Mouse (Mus musculus): ENCODE measurements at regions not wholly inside any gene's neighbourhood (a gene's known extent, or its start where the extent isn't known, plus 50 kb on each side); places are given as distances from the start of the nearest gene placed in this dataset.
A peak's percentile ranks its signal among the peaks of the same experiment; 100 is the strongest.

- DNase-seq (ENCODE audit: extremely low read depth), result no peak
- no peaks in the 10 kb centered on the region for H3K27me3 ChIP-seq (replicated peaks)
- no peak overlapping the region for H3K9ac ChIP-seq (ENCODE audit: insufficient read depth, low read depth)
- no peak overlapping the region for H3K4me2 ChIP-seq (ENCODE audit: insufficient read depth, low read depth, poor library complexity, severe bottlenecking)
- no peaks in the 10 kb centered on the region for H3K79me2 ChIP-seq (replicated peaks; ENCODE audit: control insufficient read depth, extremely low read depth, insufficient read depth, poor library complexity, severe bottlenecking)
- no peak for TF ChIP-seq JUND (conservative IDR thresholded peaks at IDR 0.05; ENCODE audit: low read depth, low read length)
- no peak for TF ChIP-seq CTCF (conservative IDR thresholded peaks at IDR 0.05 in 1 of 2, IDR thresholded peaks at IDR 0.05 in 1 of 2; ENCODE audit: low read depth in 2 of 2, low read length in 2 of 2)
- TF ChIP-seq SMC3 (IDR thresholded peaks at IDR 0.05; ENCODE audit: low read depth, low read length), result no peak
- TF ChIP-seq JUN (IDR thresholded peaks at IDR 0.05; ENCODE audit: insufficient read depth, low read depth, low read length), result no peak
- no peak for TF ChIP-seq ETS1 (conservative IDR thresholded peaks at IDR 0.05; ENCODE audit: low read depth, low read length)
- H3K4me3 ChIP-seq (replicated peaks in 1 of 3; ENCODE audit: low read depth in 2 of 3, low read length in 2 of 3, poor library complexity in 1 of 3), result no peak overlapping the region
- no peaks in the 10 kb centered on the region for H3K4me1 ChIP-seq (ENCODE audit: control insufficient read depth in 1 of 2, insufficient read depth in 2 of 2)
- no peaks in the 10 kb centered on the region for H3K9me3 ChIP-seq (replicated peaks; ENCODE audit: low read length)
- H3K36me3 ChIP-seq (replicated peaks in 1 of 2; ENCODE audit: control insufficient read depth in 1 of 2, insufficient read depth in 1 of 2, low read length in 1 of 2), result no peaks in the 10 kb centered on the region
- no peak overlapping the region for H3K27ac ChIP-seq (ENCODE audit: insufficient read depth, low read depth)
- dilution Hi-C loops (cut with MboI; ENCODE audit: extremely low pct_ligation_motif_present, extremely low pct_unique_long_range_greater_than_20kb, low sequenced_read_pairs), result no loop called here
- in situ Hi-C loops (cut with MboI; ENCODE audit: low pct_ligation_motif_present, low pct_unique_long_range_greater_than_20kb, low sequenced_read_pairs), result no loop called here
Observed at GRCm38 (mm10) chr6:15501063-15501462, 219.4 kb upstream of the Mdfic start.

GRCm38 (mm10) chr6:15509314-15509713 is 211.1 kb upstream of the Mdfic start:
- Histone ChIP-seq H3K27me3 (replicated peaks) (no peaks in the 10 kb centered on the region), H3K4me2 (ENCODE audit: insufficient read depth, low read depth, poor library complexity, severe bottlenecking) (no peak overlapping the region), H3K4me3 (replicated peaks in 1 of 3; ENCODE audit: low read depth in 2 of 3, low read length in 2 of 3, poor library complexity in 1 of 3) (no peak overlapping the region), H3K79me2 (replicated peaks; ENCODE audit: control insufficient read depth, extremely low read depth, insufficient read depth, poor library complexity, severe bottlenecking) (no peaks in the 10 kb centered on the region), H3K36me3 (replicated peaks in 1 of 2; ENCODE audit: control insufficient read depth in 1 of 2, insufficient read depth in 1 of 2, low read length in 1 of 2) (no peaks in the 10 kb centered on the region), H3K27ac (ENCODE audit: insufficient read depth, low read depth) (no peak overlapping the region), H3K4me1 (ENCODE audit: control insufficient read depth in 1 of 2, insufficient read depth in 2 of 2) (no peaks in the 10 kb centered on the region), H3K9me3 (replicated peaks; ENCODE audit: low read length) (no peaks in the 10 kb centered on the region), H3K9ac (ENCODE audit: insufficient read depth, low read depth) (no peak overlapping the region)
- in situ Hi-C loops (cut with MboI; ENCODE audit: low pct_ligation_motif_present, low pct_unique_long_range_greater_than_20kb, low sequenced_read_pairs) (no loop called here), dilution Hi-C loops (cut with MboI; ENCODE audit: extremely low pct_ligation_motif_present, extremely low pct_unique_long_range_greater_than_20kb, low sequenced_read_pairs) (no loop called here)
- no peak for TF ChIP-seq CHD2 (IDR thresholded peaks at IDR 0.05; ENCODE audit: low read length)
- no peak for TF ChIP-seq JUN (IDR thresholded peaks at IDR 0.05; ENCODE audit: insufficient read depth, low read depth, low read length)
- TF ChIP-seq SIN3A (IDR thresholded peaks at IDR 0.05; ENCODE audit: low read length), result no peak
- no peak for DNase-seq (ENCODE audit: extremely low read depth)

GRCm38 (mm10) chr6:15537279-15537678 is 183.2 kb upstream of the Mdfic start:
- H3K9ac ChIP-seq (ENCODE audit: insufficient read depth, low read depth), result no peak overlapping the region

More at GRCm38 (mm10) chr6:15537279-15537678, 183.2 kb upstream of the Mdfic start:
- no peak for TF ChIP-seq IRF4 (IDR thresholded peaks at IDR 0.05; ENCODE audit: low read depth, low read length)
- no peak for TF ChIP-seq JUND (conservative IDR thresholded peaks at IDR 0.05; ENCODE audit: low read depth, low read length)
- TF ChIP-seq HCFC1 (IDR thresholded peaks at IDR 0.05; ENCODE audit: low read depth, low read length), result no peak
- 0 out of 2 replicates have a peak, but pooled peaks have one; percentile 26 for TF ChIP-seq TCF12 (IDR thresholded peaks at IDR 0.05; ENCODE audit: low read depth, low read length)
- TF ChIP-seq EP300 (IDR thresholded peaks at IDR 0.05; ENCODE audit: low read length), result peak; percentile 50; the same call in 1 of the 2 replicates
- peak; percentile 23; the same call in 1 of the 2 replicates for TF ChIP-seq ETS1 (conservative IDR thresholded peaks at IDR 0.05; ENCODE audit: low read depth, low read length)
- no peaks in the 10 kb centered on the region for H3K9me3 ChIP-seq (replicated peaks; ENCODE audit: low read length)
- peak; percentile 41 for DNase-seq (ENCODE audit: extremely low read depth)
- peak overlapping the region; percentile 24; the same call in 1 of the 2 replicates for H3K4me2 ChIP-seq (ENCODE audit: insufficient read depth, low read depth, poor library complexity, severe bottlenecking)
- in situ Hi-C loops (cut with MboI; ENCODE audit: low pct_ligation_motif_present, low pct_unique_long_range_greater_than_20kb, low sequenced_read_pairs), result no loop called here
- H3K36me3 ChIP-seq (replicated peaks in 1 of 2; ENCODE audit: control insufficient read depth in 1 of 2, insufficient read depth in 1 of 2, low read length in 1 of 2), result no peaks in the 10 kb centered on the region
- no peaks in the 10 kb centered on the region for H3K27me3 ChIP-seq (replicated peaks)
- no peaks in the 10 kb centered on the region for H3K79me2 ChIP-seq (replicated peaks; ENCODE audit: control insufficient read depth, extremely low read depth, insufficient read depth, poor library complexity, severe bottlenecking)
- no peak overlapping the region for H3K4me3 ChIP-seq (replicated peaks in 1 of 3; ENCODE audit: low read depth in 2 of 3, low read length in 2 of 3, poor library complexity in 1 of 3)
- H3K4me1 ChIP-seq (ENCODE audit: control insufficient read depth in 1 of 2, insufficient read depth in 2 of 2), result peaks cover 2 to 11% of the 10 kb centered on the region in 2 experiments; a peak in 2 of 4 replicates
- no peak overlapping the region for H3K27ac ChIP-seq (ENCODE audit: insufficient read depth, low read depth)
- dilution Hi-C loops (cut with MboI; ENCODE audit: extremely low pct_ligation_motif_present, extremely low pct_unique_long_range_greater_than_20kb, low sequenced_read_pairs), result no loop called here

Measured in CH12.LX (cell line).